Mouse (Mus musculus) bone marrow macrophage, adult 2 months (primary cell): ENCODE data around the gene Bdnf. TPM values are rescaled to one million over a fixed set of nuclear protein-coding genes. Genes with fewer than 3 reads are reported as not detected.

Experiments
- H3K27ac ChIP-seq: 2 replicates; pipeline ENCODE4 v1.5.1; 2012; ENCODE audit warnings: low read depth, low read length; ENCODE audit not compliant: insufficient read depth
- H3K4me1 ChIP-seq: 2 replicates; pipeline ENCODE4 v1.6.1; 2012; ENCODE audit warnings: low read length; ENCODE audit not compliant: control insufficient read depth, insufficient read depth
- H3K4me3 ChIP-seq: 2 replicates; pipeline ENCODE4 v1.5.1; 2012; ENCODE audit warnings: mild to moderate bottlenecking, low read length, moderate library complexity; ENCODE audit not compliant: insufficient read depth
- CTCF ChIP-seq: IDR thresholded peaks from 2 replicates; pipeline ENCODE4 v1.5.1; 2012; ENCODE audit warnings: low read depth, mild to moderate bottlenecking, low read length, moderate library complexity
- POLR2A ChIP-seq: IDR thresholded peaks from 2 replicates; pipeline ENCODE4 v1.6.1; 2012; ENCODE audit warnings: mild to moderate bottlenecking, low read depth, low read length, borderline replicate concordance
- polyA plus RNA-seq: library from polyadenylated mRNA; stranded (reverse); fragments of >200 nt; gene quantifications from 2 replicates; pipeline ENCODE4 v1.2.4, GENCODE M21; 2012; ENCODE audit not compliant: missing spikeins, insufficient read depth, insufficient read length

Bdnf gene
- polyA plus RNA-seq, 1 experiment = not detected

GRCm38 (mm10) chr2:109735347-109735746 is 60.8 kb downstream of the Bdnf start:
- Histone ChIP-seq H3K4me3 (no peak overlapping the region), H3K4me1 (no peaks in the 10 kb centered on the region), H3K27ac (no peak overlapping the region)
- TF ChIP-seq POLR2A = no peak
- no peak for TF ChIP-seq CTCF

- Histone ChIP-seq H3K4me1 (no peaks in the 10 kb centered on the region), H3K27ac (no peak overlapping the region), H3K4me3 (no peak overlapping the region)
- TF ChIP-seq POLR2A = no peak
- no peak for TF ChIP-seq CTCF
Observed at GRCm38 (mm10) chr2:109736306-109736705, 61.8 kb downstream of the Bdnf start.

- no peak overlapping the region for H3K27ac ChIP-seq
- no peak overlapping the region for H3K4me3 ChIP-seq
- H3K4me1 ChIP-seq = no peaks in the 10 kb centered on the region
- TF ChIP-seq CTCF (no peak), POLR2A (no peak)
Observed at GRCm38 (mm10) chr2:109738331-109738730, 63.8 kb downstream of the Bdnf start.

GRCm38 (mm10) chr2:109743208-109743960 is 68.9 kb downstream of the Bdnf start:
- TF ChIP-seq POLR2A = no peak
- TF ChIP-seq CTCF = no peak
- Histone ChIP-seq H3K4me1 (no peaks in the 10 kb centered on the region), H3K27ac (no peak overlapping the region), H3K4me3 (no peak overlapping the region)

GRCm38 (mm10) chr2:109746223-109746622 is 71.7 kb downstream of the Bdnf start:
- no peak overlapping the region for H3K27ac ChIP-seq
- TF ChIP-seq POLR2A (no peak), CTCF (no peak)
- no peak overlapping the region for H3K4me3 ChIP-seq
- H3K4me1 ChIP-seq = no peaks in the 10 kb centered on the region

- TF ChIP-seq CTCF = no peak
- TF ChIP-seq POLR2A = no peak
- no peak overlapping the region for H3K4me3 ChIP-seq
- no peak overlapping the region for H3K27ac ChIP-seq
- no peaks in the 10 kb centered on the region for H3K4me1 ChIP-seq
Observed at GRCm38 (mm10) chr2:109748412-109748811, 73.9 kb downstream of the Bdnf start.

GRCm38 (mm10) chr2:109748815-109749214 is 74.3 kb downstream of the Bdnf start:
- Histone ChIP-seq H3K27ac (no peak overlapping the region), H3K4me1 (no peaks in the 10 kb centered on the region), H3K4me3 (no peak overlapping the region)
- no peak for TF ChIP-seq CTCF
- TF ChIP-seq POLR2A = no peak

- Histone ChIP-seq H3K4me1 (no peaks in the 10 kb centered on the region), H3K27ac (no peak overlapping the region), H3K4me3 (no peak overlapping the region)
- TF ChIP-seq POLR2A (no peak), CTCF (no peak)
Observed at GRCm38 (mm10) chr2:109749964-109750363, 75.5 kb downstream of the Bdnf start.

GRCm38 (mm10) chr2:109750484-109750883 is 76.0 kb downstream of the Bdnf start:
- no peak overlapping the region for H3K27ac ChIP-seq
- TF ChIP-seq POLR2A (no peak), CTCF (no peak)
- H3K4me3 ChIP-seq = no peak overlapping the region
- H3K4me1 ChIP-seq = no peaks in the 10 kb centered on the region

- TF ChIP-seq CTCF = no peak
- no peak for TF ChIP-seq POLR2A
- Histone ChIP-seq H3K4me1 (no peaks in the 10 kb centered on the region), H3K4me3 (no peak overlapping the region), H3K27ac (no peak overlapping the region)
Observed at GRCm38 (mm10) chr2:109756305-109756704, 81.8 kb downstream of the Bdnf start.

GRCm38 (mm10) chr2:109766772-109767171 is 92.3 kb downstream of the Bdnf start:
- no peaks in the 10 kb centered on the region for H3K4me1 ChIP-seq
- H3K4me3 ChIP-seq = no peak overlapping the region
- H3K27ac ChIP-seq = no peak overlapping the region
- TF ChIP-seq CTCF (no peak), POLR2A (no peak)

GRCm38 (mm10) chr2:109768814-109769213 is 94.3 kb downstream of the Bdnf start:
- Histone ChIP-seq H3K4me1 (no peaks in the 10 kb centered on the region), H3K27ac (no peak overlapping the region), H3K4me3 (no peak overlapping the region)
- TF ChIP-seq POLR2A (no peak), CTCF (no peak)
